Mouse (Mus musculus): ENCODE results near the gene Nudt19. TPM values are rescaled to one million over a fixed set of nuclear protein-coding genes. Genes with fewer than 3 reads are reported as not detected.
"Not testable (repeated sequence)": the region's sequence is repeated elsewhere in the genome, so short reads cannot be mapped to it uniquely, and the experiment has no call there.

Nudt19 gene
- 10 to 100 TPM; 51.1 to 53.2 TPM for total RNA-seq (2021)
- long read RNA-seq, experiment 1, transcript Nudt19-201 (3 exons, 2,298 nt) = major isoform, 51 of 53 reads
- long read RNA-seq, experiment 1, partial matches to known transcripts = 1 of 53 reads
- long read RNA-seq, experiment 1, other reads (novel, unspliced or antisense) = 1 of 53 reads
- long read RNA-seq, experiment 2, transcript Nudt19-201 (3 exons, 2,298 nt) = major isoform, 188 of 194 reads
- long read RNA-seq, experiment 2, partial matches to known transcripts = 0 of 194 reads
- long read RNA-seq, experiment 2, other reads (novel, unspliced or antisense) = 1 of 194 reads

- DNase-seq (ENCODE audit: low spot score in 2 of 2) = no peak
Observed at GRCm38 (mm10) chr7:35556205-35556603, at the start of gene Nudt19. TSS of gene Nudt19 (minus strand) at chr7:35556304.

GRCm38 (mm10) chr7:35602766-35603165 lies 46.7 kb upstream of the Nudt19 start:
- DNase-seq (ENCODE audit: low spot score in 2 of 2) = no peak

DNA sequence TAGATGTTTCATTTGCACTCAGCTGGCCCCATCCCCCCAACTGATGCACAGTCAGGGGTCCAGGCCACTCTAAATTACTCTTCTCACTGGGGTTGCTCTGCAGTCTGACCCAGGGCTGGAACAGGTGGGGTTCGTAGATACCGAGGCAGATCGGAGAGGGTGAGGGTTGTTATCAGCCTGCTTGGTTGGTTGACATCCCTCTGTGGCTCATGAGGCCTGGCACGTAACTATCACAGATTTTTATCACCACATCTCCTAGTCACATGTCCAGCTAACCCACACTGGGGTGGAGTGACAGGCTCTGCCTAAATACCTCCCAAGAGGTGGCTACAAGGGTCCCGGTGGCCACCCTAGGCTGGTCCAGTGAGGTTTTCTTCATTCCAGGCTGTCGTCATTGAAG lies 45.0 kb upstream of the Nudt19 start:
- DNase-seq (ENCODE audit: low spot score in 2 of 2) = no peak

GRCm38 (mm10) chr7:35600031-35600430 lies 43.9 kb upstream of the Nudt19 start:
- no peak for DNase-seq (ENCODE audit: low spot score in 2 of 2)

GRCm38 (mm10) chr7:35599492-35599891 lies 43.4 kb upstream of the Nudt19 start:
- no peak for DNase-seq (ENCODE audit: low spot score in 2 of 2)

- DNase-seq (ENCODE audit: low spot score in 2 of 2) = no peak
Observed at GRCm38 (mm10) chr7:35594311-35594710, 38.2 kb upstream of the Nudt19 start.

- no peak for DNase-seq (ENCODE audit: low spot score in 2 of 2)
Observed at GRCm38 (mm10) chr7:35590731-35591191, 34.7 kb upstream of the Nudt19 start.

DNA sequence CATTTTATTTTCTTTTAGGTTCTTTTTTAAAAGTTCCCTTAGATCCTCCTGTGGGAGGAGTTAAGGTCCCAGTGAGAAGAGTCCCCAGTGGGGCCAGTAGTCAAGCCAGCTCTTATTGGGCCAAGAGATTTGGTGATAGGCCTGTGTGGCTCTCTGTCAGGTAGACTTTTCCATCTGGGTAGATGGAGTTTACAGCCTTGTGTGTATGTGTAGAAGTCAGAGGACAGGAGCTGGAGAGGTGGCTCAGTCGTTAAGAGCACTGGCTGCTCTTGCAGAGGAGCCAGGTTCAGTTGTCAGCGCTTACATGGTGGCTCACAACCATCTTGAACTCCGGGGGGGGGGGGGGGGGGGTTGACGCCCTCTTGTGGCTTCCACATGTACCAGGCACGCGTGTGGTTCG lies 33.4 kb upstream of the Nudt19 start:
- DNase-seq (ENCODE audit: low spot score in 2 of 2) = no peak

DNA sequence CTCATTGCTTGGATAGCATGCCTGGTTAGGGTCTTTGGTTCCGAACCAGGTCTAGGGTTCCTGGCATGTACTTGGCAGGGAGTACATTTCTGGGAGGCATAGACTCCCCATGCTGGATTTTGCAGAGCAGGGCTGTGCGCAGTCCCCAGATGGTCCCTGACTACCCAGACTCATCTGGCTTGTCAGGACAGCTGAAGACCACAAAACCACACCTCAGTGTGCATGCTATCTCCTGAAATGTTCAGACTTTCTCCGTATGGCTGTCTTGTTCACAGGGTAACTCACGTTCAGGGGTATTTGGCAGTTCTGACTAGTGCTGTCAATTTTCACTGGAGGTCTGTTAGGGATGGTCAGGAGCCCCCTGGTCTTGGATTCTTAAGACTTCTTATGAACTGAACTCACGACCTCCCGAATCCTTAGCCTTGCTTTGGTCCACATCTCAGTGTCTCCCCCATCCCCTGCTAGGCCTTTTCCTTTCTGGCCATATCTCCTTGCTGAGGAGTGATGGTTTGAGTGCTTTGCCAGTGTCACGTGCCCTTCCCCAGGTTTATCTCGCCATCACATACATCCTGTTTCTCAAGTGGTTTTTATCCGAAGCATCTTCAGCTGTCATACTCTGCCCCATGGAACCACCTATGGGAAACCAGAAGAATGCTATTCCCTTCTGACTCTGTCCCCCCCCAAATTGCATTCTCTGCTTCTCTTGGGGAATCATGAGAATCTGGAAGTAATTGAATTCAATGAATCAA lies 32.8 kb upstream of the Nudt19 start:
- no peak for DNase-seq (ENCODE audit: low spot score in 2 of 2)

- DNase-seq (ENCODE audit: low spot score in 2 of 2) = no peak
Observed at GRCm38 (mm10) chr7:35587728-35588127, 31.6 kb upstream of the Nudt19 start.

- DNase-seq (ENCODE audit: low spot score in 2 of 2) = no peak
Observed at GRCm38 (mm10) chr7:35586906-35587445, 30.9 kb upstream of the Nudt19 start.

DNA sequence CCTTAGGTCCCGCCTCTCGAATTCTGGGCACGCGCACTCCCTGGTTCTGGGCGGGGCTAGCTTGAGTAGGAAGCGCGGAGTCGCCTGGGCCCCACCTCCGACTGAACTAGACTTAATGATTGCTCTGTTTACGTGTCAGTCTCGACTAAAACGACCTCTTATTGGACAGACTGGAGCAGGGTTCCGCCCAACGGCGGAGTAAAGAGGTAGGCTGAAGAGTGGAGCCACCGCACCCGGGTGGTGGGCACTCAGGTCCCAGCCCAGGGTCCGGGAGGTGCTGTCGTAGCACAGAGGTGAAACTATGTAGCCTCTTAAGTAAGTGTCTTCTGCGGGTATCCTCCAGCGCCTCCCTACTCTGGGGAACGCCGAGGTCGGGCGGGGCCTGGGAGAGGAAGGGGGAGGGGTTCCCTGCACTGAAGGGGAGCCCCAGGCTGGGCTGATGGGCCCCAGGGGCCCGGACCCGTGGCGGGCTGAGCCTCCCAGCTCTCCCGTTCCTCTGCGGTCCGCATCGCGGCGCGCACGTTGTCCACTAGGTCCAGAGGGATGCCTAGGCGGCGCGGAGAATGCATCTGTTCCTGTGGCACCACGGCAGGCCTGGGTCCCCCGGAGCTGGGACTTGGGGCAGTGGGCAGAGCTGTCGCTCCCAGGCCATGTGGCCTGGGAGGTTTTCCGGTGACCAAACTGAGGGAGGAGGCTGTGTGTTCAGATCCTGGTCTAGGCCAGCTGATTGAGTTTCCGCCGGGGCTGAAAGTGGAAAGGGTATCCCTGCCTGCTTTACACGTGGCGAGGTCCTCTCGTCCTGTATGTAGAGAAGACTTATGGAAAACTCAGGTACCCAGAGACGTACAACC lies 30.2 kb upstream of the Nudt19 start, which contains the start of gene Ankrd27:
Ankrd27 (plus strand) TSS at position 190 of the 851 bp plus-strand sequence.
- peak; percentile 86 to 90 for DNase-seq (ENCODE audit: low spot score in 2 of 2)

DNA sequence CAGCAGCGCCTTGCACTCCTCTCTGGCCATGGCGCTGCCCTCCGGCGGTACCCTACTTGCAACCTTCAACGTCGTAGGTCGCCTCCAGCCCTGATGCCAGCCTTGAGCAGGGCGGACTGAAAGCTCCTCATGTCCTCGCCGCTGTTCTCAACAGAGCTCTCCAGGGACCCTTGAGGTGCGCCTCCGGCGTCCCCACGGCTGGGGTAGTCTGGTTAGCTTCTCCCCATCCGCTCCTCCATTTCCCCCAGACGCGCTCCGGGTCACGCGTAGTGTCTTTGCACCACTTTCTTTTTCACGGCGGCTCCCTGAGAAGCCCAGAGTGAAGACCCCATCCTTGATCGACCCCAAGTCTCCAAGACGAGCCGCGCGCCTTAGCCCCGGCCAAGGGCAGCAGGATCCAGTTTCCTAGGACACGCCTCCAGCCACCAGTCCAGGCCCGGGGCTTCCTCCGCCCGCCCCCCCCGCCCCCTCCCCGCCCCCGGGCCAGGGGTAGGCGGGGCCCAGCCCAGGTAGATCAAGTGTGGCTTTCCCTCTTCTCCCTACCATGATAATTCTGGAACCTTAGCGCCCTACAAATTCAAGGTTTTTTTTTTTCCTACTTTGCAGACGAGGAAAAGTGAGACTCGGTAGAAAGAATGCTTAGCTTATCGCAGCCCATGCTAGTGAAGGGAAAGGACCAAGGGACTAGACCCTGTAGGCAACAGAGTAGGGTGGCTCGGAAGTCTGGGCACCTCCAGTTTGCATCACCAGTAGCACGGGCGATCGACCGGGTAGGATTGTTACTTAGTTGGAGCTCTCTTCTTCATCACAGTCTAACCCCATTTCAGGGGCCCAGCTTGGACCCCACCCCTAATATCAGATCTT lies 29.3 kb upstream of the Nudt19 start, which contains the start of gene Rgs9bp:
Rgs9bp (minus strand) TSS at position 392 of the 864 bp plus-strand sequence.
- peak; percentile 27 to 40 for DNase-seq (ENCODE audit: low spot score in 2 of 2)

GRCm38 (mm10) chr7:35584786-35585190 lies 28.7 kb upstream of the Nudt19 start:
- peak in 1 of 2 experiments; percentile 31 for DNase-seq (ENCODE audit: low spot score in 2 of 2)

- peak in 1 of 2 experiments; percentile 30 for DNase-seq (ENCODE audit: low spot score in 2 of 2)
Observed at GRCm38 (mm10) chr7:35584068-35584785, 28.1 kb upstream of the Nudt19 start.

DNA sequence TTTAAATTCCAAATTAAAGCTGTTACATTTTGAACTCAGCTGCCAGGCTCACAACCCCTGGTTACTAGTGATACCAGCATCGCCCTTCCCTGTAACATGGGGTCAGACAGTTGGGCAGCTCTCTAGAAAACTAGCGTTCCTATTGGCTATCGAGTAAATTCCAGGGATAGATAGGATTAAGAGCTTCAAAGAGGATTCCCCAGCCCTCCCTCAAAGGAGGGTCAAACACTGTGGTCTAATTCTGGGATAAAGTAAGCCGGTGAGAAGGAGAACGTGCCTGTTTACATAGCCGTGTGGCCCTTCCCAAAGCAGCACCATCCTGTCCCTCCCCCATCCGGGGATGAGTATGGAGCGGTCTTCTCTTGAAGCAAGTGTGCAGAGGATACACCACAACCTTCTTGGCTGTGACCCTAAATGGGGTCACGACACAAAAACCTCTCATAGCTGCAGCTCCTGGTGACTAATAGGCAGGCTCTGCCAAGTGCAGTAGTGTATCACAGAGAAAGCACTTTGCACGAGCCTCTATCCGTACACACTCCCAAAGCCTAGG lies 27.4 kb upstream of the Nudt19 start:
- no peak for DNase-seq (ENCODE audit: low spot score in 2 of 2)

DNA sequence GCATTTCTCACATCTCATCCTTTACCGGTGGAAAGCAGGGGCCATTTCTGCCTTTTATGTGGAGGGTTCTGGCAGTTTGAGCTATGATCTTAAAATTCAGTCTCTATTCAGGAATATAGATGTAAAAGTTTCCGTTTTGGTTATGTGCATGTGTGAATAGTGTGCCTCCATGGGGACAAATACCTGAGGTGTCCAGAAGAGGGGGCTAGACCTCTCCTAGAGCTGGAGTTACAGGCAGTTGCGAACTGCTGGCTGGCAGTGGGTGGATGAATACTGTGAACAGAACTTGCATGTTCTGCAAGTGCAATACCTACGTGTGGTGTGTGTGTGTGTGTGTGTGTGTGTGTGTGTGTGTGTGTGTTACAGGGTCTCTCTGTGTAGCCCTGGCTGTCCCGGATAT lies 26.6 kb upstream of the Nudt19 start:
- DNase-seq (ENCODE audit: low spot score in 2 of 2) = no peak

DNA sequence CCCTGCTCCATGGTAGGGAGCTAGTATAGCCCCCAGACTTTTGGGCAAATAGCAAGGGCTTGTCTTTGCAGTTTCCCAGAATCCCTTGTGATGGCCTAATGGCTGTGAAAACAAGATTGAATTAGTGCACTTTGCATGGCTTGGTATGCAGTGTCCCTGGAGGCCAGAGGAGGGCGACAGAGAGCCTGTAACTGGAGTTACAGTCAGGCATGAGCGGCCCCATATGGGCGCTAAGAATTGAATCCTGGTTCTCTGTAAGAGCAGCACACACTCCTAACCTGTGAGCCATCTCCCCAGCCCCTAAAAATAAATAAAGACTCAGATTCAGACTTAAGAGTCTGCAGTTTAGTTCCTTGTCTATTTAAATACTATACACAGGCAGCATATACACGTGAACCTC lies 23.7 kb upstream of the Nudt19 start:
- DNase-seq (ENCODE audit: low spot score in 2 of 2) = peak; percentile 29 to 46

DNA sequence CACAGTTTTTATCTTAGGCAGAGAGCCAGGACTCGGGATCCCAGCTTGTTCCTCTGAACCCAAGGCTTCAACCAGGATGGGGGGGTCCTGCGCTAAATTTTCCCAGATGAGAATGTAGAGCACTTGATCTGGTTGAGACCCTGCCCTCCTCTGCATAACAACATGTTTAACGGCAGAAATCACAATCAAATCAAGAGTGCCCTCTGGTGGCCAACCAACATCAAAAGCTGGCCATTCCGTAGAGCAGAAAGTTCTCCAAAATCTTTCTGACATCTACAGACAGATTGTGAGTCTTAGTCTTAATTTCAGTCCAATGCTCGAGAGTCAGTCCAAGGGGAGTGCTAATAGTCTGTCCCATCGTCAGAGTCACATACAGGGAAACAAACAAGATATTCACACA lies 14.8 kb upstream of the Nudt19 start:
- DNase-seq (ENCODE audit: low spot score in 2 of 2) = not testable (repeated sequence)

Measured in adrenal gland, adult 18-20 months (tissue).